Mouse (Mus musculus) liver, postnatal 0 days (tissue): Measurements from ENCODE around the gene Arhgap11a.

Experiments
- CTCF ChIP-seq: sonication (generic); IDR thresholded peaks from 2 replicates; pipeline ENCODE4 v1.5.1; 2016; ENCODE audit warnings: antibody characterized with exemption, low read depth
- EP300 ChIP-seq: IDR thresholded peaks from 2 replicates; pipeline ENCODE4 v1.6.1; 2016; ENCODE audit warnings: antibody characterized with exemption, low read depth, mild to moderate bottlenecking

DNA sequence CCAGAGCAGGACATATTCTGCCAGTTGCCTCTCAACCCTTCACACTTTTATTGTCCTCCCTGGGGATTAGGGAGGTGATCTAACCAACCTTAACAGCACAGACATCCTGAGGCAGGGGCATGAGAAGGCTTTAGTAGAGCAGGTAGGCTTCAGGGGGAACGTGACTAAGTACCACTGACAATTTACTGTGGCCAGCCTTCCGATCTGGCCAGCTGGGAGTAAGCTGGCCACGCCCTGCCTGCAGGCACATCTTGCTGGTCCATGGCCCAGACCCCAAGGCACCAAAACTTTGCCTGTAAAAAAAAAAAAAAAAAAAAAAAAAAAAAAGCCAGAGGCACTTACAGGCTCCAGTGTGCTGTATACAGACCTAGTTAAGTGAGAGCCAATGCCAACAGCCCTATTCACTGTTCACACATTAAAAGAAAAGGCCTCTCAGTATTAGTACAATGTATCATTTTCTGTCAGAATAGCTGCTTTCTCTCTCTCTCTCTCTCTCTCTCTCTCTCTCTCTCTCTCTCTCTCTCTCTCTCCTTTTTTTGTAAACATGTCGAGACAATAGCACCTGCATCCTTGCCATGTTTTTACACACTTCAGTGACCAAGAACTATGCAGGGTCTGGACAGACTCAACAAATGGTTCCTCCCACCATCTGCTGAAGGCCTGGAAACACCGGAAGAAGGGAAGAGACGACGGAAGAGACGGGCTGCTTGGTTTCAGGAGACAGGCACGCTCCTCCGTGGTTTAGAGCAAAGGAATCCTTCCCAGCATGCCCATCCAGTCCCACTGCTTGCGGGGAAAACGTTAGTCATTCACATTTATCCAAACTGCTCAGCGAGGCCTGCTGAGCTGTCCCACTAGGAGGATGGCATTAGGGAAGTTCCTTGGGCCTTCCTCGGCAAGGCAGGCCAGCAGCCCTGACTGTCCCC, 30.5 kb downstream of the Arhgap11a start:
- TF ChIP-seq CTCF = no peak
- TF ChIP-seq EP300 = no peak
